Mouse (Mus musculus): ENCODE results near the gene Serp2. TPM values are rescaled to one million over a fixed set of nuclear protein-coding genes. Genes with fewer than 3 reads are reported as not detected.

Serp2 gene
- polyA plus RNA-seq, 2 experiments, result 0.63 to 1.3 TPM

DNA sequence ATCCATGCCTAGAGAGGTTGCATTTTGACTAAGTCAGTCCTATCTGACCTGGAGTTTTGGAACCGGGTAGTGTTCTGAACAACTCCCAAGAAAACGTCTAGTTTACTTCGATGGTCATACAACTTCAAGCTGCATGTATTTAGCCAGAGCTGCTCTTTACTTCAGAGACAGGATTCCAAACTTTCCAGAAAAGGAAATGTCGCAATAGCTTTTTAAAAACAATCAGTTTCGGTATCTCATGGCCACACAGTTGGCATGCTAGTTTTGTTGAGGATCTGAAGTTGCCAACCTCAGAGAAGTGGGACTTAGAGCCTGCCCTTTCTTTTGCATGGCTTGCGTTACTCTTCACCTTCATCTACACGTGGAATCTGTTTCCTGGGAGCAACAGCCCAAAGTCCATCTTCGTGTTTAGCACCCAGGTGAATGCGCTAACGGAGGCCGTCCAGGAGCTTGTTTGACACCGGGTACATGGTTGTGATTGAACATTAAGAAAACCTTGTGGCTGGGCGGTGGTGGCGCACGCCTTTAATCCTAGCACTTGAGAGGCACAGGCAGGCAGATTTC lies 37.0 kb upstream of the Serp2 start:
- Histone ChIP-seq H3K9ac (replicated peaks) (no peak overlapping the region), H3K27ac (no peak overlapping the region), H3K36me3 (replicated peaks; ENCODE audit: control insufficient read depth, insufficient read depth, low read depth) (no peaks in the 10 kb centered on the region), H3K4me2 (ENCODE audit: low read depth) (no peak overlapping the region), H3K9me3 (ENCODE audit: control insufficient read depth, low read length) (no peaks in the 10 kb centered on the region), H3K27me3 (ENCODE audit: control insufficient read depth, insufficient read depth, low read length) (no peaks in the 10 kb centered on the region), H3K4me1 (replicated peaks; ENCODE audit: control insufficient read depth in 2 of 2, insufficient read depth in 2 of 2, low read length in 1 of 2) (peaks cover 10 to 22% of the 10 kb centered on the region in 2 experiments), H3K4me3 (ENCODE audit: insufficient read depth in 1 of 2, low read depth in 2 of 2, low read length in 2 of 2) (no peak overlapping the region)
- WGBS (ENCODE audit: insufficient replicate concordance), result 74% methylated on average over 15 of the region's 15 CpGs
- ATAC-seq (ENCODE audit: insufficient read depth) (no peak), DNase-seq (ENCODE audit: low read depth in 3 of 3, low spot score in 3 of 3) (no peak)
- no peak for TF ChIP-seq CTCF (IDR thresholded peaks at IDR 0.05; ENCODE audit: low read depth)
- no peak for TF ChIP-seq EP300 (IDR thresholded peaks at IDR 0.05; ENCODE audit: low read depth)

DNA sequence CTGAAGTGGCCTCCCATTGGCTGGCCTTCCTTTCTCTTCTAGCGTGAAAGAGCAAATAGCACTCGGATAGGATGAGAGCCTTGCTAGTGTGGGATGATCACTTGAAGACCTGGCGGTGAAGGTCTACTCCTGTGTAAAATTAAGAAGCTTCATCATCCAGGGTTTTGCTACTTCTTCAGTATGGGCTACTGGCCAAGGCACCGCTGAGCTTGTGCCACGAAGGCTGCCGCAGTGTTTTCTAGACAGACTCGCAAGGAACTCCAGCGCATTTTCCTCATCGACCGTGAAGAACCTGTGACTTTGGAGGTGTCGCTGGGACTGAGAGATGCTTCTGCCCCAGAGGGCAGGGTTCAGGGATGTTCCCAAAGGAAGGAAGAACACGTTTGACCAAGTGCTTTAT lies 36.0 kb upstream of the Serp2 start:
- H3K9me3 ChIP-seq (ENCODE audit: control insufficient read depth, low read length), result no peaks in the 10 kb centered on the region
- H3K27me3 ChIP-seq (ENCODE audit: control insufficient read depth, insufficient read depth, low read length), result no peaks in the 10 kb centered on the region
- H3K27ac ChIP-seq, result no peak overlapping the region
- H3K4me2 ChIP-seq (ENCODE audit: low read depth), result no peak overlapping the region
- ATAC-seq (ENCODE audit: insufficient read depth) (no peak), DNase-seq (ENCODE audit: low read depth in 3 of 3, low spot score in 3 of 3) (no peak)
- peaks cover 2 to 15% of the 10 kb centered on the region in 2 experiments for H3K4me1 ChIP-seq (replicated peaks; ENCODE audit: control insufficient read depth in 2 of 2, insufficient read depth in 2 of 2, low read length in 1 of 2)
- no peak overlapping the region for H3K9ac ChIP-seq (replicated peaks)
- no peaks in the 10 kb centered on the region for H3K36me3 ChIP-seq (replicated peaks; ENCODE audit: control insufficient read depth, insufficient read depth, low read depth)
- WGBS (ENCODE audit: insufficient replicate concordance), result 81% methylated on average over 12 of the region's 12 CpGs
- no peak overlapping the region for H3K4me3 ChIP-seq (ENCODE audit: insufficient read depth in 1 of 2, low read depth in 2 of 2, low read length in 2 of 2)
- no peak for TF ChIP-seq EP300 (IDR thresholded peaks at IDR 0.05; ENCODE audit: low read depth)
- TF ChIP-seq CTCF (IDR thresholded peaks at IDR 0.05; ENCODE audit: low read depth), result no peak

DNA sequence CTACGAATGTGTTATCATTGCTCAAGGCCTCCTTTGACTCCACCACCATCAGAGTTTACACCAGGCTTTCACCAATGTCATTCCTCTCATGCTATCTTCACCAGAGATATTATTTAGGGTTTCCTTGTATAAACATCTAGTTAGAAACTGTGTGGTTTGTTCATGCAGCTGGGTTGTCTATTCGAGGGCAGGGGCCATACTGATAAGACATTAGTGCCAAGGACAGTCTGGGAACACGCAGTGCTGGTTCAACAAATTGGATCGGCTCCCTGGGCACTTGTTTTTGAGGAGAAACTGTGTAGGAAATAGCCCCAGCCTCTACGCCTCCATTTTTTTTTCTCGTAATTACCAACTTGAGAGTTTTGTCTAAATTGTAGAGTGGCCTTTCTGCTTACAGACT lies 35.4 kb upstream of the Serp2 start:
- Histone ChIP-seq H3K36me3 (replicated peaks; ENCODE audit: control insufficient read depth, insufficient read depth, low read depth) (no peaks in the 10 kb centered on the region), H3K9ac (replicated peaks) (no peak overlapping the region), H3K9me3 (ENCODE audit: control insufficient read depth, low read length) (no peaks in the 10 kb centered on the region), H3K4me1 (replicated peaks; ENCODE audit: control insufficient read depth in 2 of 2, insufficient read depth in 2 of 2, low read length in 1 of 2) (peaks cover 2 to 13% of the 10 kb centered on the region in 2 experiments), H3K27me3 (ENCODE audit: control insufficient read depth, insufficient read depth, low read length) (no peaks in the 10 kb centered on the region), H3K4me2 (ENCODE audit: low read depth) (no peak overlapping the region), H3K4me3 (ENCODE audit: insufficient read depth in 1 of 2, low read depth in 2 of 2, low read length in 2 of 2) (no peak overlapping the region), H3K27ac (no peak overlapping the region)
- 28% methylated on average over 6 of the region's 6 CpGs for WGBS (ENCODE audit: insufficient replicate concordance)
- DNase-seq (ENCODE audit: low read depth in 3 of 3, low spot score in 3 of 3) (no peak), ATAC-seq (ENCODE audit: insufficient read depth) (peak; percentile 28; the same call in 1 of the 2 replicates)
- TF ChIP-seq CTCF (IDR thresholded peaks at IDR 0.05; ENCODE audit: low read depth), result no peak
- no peak for TF ChIP-seq EP300 (IDR thresholded peaks at IDR 0.05; ENCODE audit: low read depth)

DNA sequence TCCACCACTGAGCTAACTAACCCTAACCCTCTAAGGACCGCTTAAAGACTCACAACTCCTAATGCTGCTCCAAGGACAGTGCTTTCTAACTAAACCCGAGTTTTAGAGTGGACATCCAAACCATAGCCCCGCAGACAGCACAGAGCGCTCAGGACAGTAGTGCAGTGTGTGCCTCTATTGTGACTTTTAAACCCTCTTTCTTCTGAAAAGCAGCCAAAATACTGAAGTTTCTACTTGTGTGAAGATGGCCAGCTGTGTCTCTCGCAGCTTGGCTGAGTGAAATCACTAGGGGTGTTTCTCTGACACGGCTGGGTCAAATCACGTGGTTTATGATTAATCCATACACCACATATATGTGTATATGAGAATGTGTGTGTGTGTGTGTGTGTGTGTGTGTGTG lies 33.4 kb upstream of the Serp2 start:
- Histone ChIP-seq H3K9me3 (ENCODE audit: control insufficient read depth, low read length) (no peaks in the 10 kb centered on the region), H3K27ac (no peak overlapping the region), H3K4me2 (ENCODE audit: low read depth) (no peak overlapping the region), H3K27me3 (ENCODE audit: control insufficient read depth, insufficient read depth, low read length) (no peaks in the 10 kb centered on the region), H3K4me3 (ENCODE audit: insufficient read depth in 1 of 2, low read depth in 2 of 2, low read length in 2 of 2) (no peak overlapping the region), H3K9ac (replicated peaks) (no peak overlapping the region), H3K4me1 (replicated peaks; ENCODE audit: control insufficient read depth in 2 of 2, insufficient read depth in 2 of 2, low read length in 1 of 2) (peaks cover 2 to 17% of the 10 kb centered on the region in 2 experiments), H3K36me3 (replicated peaks; ENCODE audit: control insufficient read depth, insufficient read depth, low read depth) (no peaks in the 10 kb centered on the region)
- ATAC-seq (ENCODE audit: insufficient read depth) (no peak), DNase-seq (ENCODE audit: low read depth in 3 of 3, low spot score in 3 of 3) (no peak)
- TF ChIP-seq EP300 (IDR thresholded peaks at IDR 0.05; ENCODE audit: low read depth), result no peak
- no peak for TF ChIP-seq CTCF (IDR thresholded peaks at IDR 0.05; ENCODE audit: low read depth)
- 72% methylated on average over 7 of the region's 7 CpGs for WGBS (ENCODE audit: insufficient replicate concordance)

DNA sequence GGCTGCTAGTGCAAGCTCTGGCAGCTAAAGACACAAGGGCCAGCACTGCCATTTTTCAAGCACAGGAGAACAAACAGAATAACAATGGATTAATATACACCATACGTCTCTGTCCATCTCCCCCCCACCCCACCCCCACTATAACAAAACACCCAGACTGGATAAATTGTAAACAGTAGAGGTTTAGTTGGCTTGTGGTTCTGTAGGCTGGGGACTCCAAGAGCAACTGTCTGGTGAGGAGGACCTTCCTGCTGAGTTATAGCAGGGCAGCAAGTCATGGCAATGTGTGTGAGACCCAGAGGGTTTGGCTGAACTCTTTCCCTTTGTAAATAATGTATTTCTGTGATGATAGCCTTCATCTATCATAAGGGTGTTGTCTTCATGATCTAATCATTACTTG lies 33.0 kb upstream of the Serp2 start:
- H3K4me3 ChIP-seq (ENCODE audit: insufficient read depth in 1 of 2, low read depth in 2 of 2, low read length in 2 of 2), result no peak overlapping the region
- H3K4me2 ChIP-seq (ENCODE audit: low read depth), result no peak overlapping the region
- H3K9ac ChIP-seq (replicated peaks), result no peak overlapping the region
- H3K27ac ChIP-seq, result no peak overlapping the region
- H3K36me3 ChIP-seq (replicated peaks; ENCODE audit: control insufficient read depth, insufficient read depth, low read depth), result no peaks in the 10 kb centered on the region
- peaks cover 2 to 17% of the 10 kb centered on the region in 2 experiments for H3K4me1 ChIP-seq (replicated peaks; ENCODE audit: control insufficient read depth in 2 of 2, insufficient read depth in 2 of 2, low read length in 1 of 2)
- no peak for ATAC-seq (ENCODE audit: insufficient read depth)
- TF ChIP-seq EP300 (IDR thresholded peaks at IDR 0.05; ENCODE audit: low read depth) (no peak), CTCF (IDR thresholded peaks at IDR 0.05; ENCODE audit: low read depth) (no peak)
- no peak for DNase-seq (ENCODE audit: low read depth in 3 of 3, low spot score in 3 of 3)
- no peaks in the 10 kb centered on the region for H3K27me3 ChIP-seq (ENCODE audit: control insufficient read depth, insufficient read depth, low read length)
- H3K9me3 ChIP-seq (ENCODE audit: control insufficient read depth, low read length), result no peaks in the 10 kb centered on the region
- WGBS (ENCODE audit: insufficient replicate concordance), result 64% methylated on average over 1 of the region's 1 CpGs

Data from liver, embryonic 14.5 days (tissue).